Mouse (Mus musculus) neutrophil, adult 5-6 weeks (primary cell): ENCODE measurements around the gene Gad2. TPM values are rescaled to one million over a fixed set of nuclear protein-coding genes. Genes with fewer than 3 reads are reported as not detected.

Source experiments
- ATAC-seq: fragments of 151-379, 151-347 bp; 2 replicates; pipeline ENCODE4 v1.8.0; 2017; ENCODE audit warnings: mild to moderate bottlenecking, moderate TSS enrichment; ENCODE audit not compliant: insufficient number of reproducible peaks, poor library complexity, low FRiP score, severe bottlenecking; ENCODE audit errors: extremely low read depth
- total RNA-seq: library from RNA; stranded (forward); fragments of 200-1000 nt; gene quantifications from 2 replicates; pipeline ENCODE4 v1.2.3, GENCODE M21; 2017

Gene Gad2
- total RNA-seq, 1 experiment from 2014 or later, result not detected

DNA sequence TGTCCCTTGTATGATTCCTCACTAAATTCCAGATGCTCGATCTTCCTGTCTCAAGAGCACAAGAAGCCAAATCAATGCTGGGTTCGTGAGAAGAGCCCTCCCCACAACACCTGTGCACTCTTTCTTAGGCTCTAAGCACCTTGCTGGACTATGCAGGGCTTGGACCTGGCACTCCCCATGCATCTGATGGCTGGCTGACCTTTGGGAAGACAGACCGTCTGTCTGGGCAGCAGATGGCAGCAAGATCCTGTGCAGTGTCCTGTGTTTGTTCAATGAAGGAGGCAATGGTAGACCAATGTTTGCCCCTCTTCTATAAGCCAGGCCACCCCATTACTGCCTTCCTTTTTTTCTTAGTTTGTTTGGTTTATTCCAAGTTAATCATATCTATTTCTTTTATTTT, 119.2 kb downstream of the Gad2 start:
- no peak for ATAC-seq

Other genes with a start within 250 kb of the Gad2 start
- 120 and 123 TPM in 2 replicates for gene Apbb1ip, start 151.9 kb downstream of the Gad2 start, total RNA-seq